Mouse (Mus musculus) lung, postnatal 0 days (tissue): ENCODE results near the gene Hoxd8. TPM values are rescaled to one million over a fixed set of nuclear protein-coding genes. Genes with fewer than 3 reads are reported as not detected.
A peak's percentile ranks its signal among the peaks of the same experiment; 100 is the strongest.

Experiments used
- ATAC-seq: fragments of 200-750 bp; cut with Nextera tagmentation; 2 replicates; pipeline ENCODE4 v1.8.0; 2017; ENCODE audit warnings: moderate library complexity
- DNase-seq: peaks from one replicate; pipeline ENCODE4 v3.0.0-alpha.2; 2016; ENCODE audit warnings: low spot score
- H3K27ac ChIP-seq: fragments of 300-500 bp; sonication (generic); 2 replicates; pipeline ENCODE4 v1.5.1; 2014; ENCODE audit warnings: antibody characterized with exemption, mild to moderate bottlenecking, low read length, mixed read lengths
- H3K27me3 ChIP-seq: fragments of 300-500 bp; sonication (generic); replicated peaks from 2 replicates; pipeline ENCODE4 v1.6.1; 2014; ENCODE audit warnings: low read length, mixed read lengths; ENCODE audit not compliant: insufficient read depth
- H3K36me3 ChIP-seq: fragments of 300-500 bp; sonication (generic); 2 replicates; pipeline ENCODE4 v1.6.1; 2014; ENCODE audit warnings: low read length, mixed read lengths; ENCODE audit not compliant: insufficient read depth
- H3K4me1 ChIP-seq: fragments of 300-500 bp; sonication (generic); 2 replicates; pipeline ENCODE4 v1.6.1; 2014; ENCODE audit warnings: antibody characterized with exemption, low read depth, low read length, mixed read lengths; ENCODE audit not compliant: insufficient read depth
- H3K4me2 ChIP-seq: fragments of 300-500 bp; sonication (generic); replicated peaks from 2 replicates; pipeline ENCODE4 v1.6.1; 2014; ENCODE audit warnings: low read depth, mild to moderate bottlenecking, low read length, moderate library complexity, mixed read lengths
- H3K4me3 ChIP-seq: fragments of 300-500 bp; sonication (generic); 2 replicates; pipeline ENCODE4 v1.5.1; 2014; ENCODE audit warnings: low read depth, low read length
- H3K9ac ChIP-seq: fragments of 300-500 bp; sonication (generic); replicated peaks from 2 replicates; pipeline ENCODE4 v1.6.1; 2014; ENCODE audit warnings: low read depth, mild to moderate bottlenecking
- H3K9me3 ChIP-seq: fragments of 300-500 bp; sonication (generic); 2 replicates; pipeline ENCODE4 v1.6.1; 2016; ENCODE audit warnings: low read length, mixed read lengths
- CTCF ChIP-seq: IDR thresholded peaks from 2 replicates; pipeline ENCODE4 v1.5.1; 2016; ENCODE audit warnings: antibody characterized with exemption, mild to moderate bottlenecking
- EP300 ChIP-seq: IDR thresholded peaks from 2 replicates; pipeline ENCODE4 v1.6.1; 2016; ENCODE audit warnings: antibody characterized with exemption, mild to moderate bottlenecking, control low read depth
- WGBS: fragments of 180-500 bp; shearing (Covaris S2); extraction: QIAGEN DNeasy Blood & Tissue Kit; methylation state at CpG from one replicate; pipeline ENCODE4 v1.1.7; 2014; 5-methylcytosine and 5-hydroxymethylcytosine counted together
- polyA plus RNA-seq: library from polyadenylated mRNA; unstranded; fragments of >200 nt; fragmentation: Nextera tagmentation; extraction: Ambion mirVana; gene quantifications from 2 replicates; pipeline ENCODE4 v1.2.1, GENCODE M21; 2015

The Hoxd8 gene
- polyA plus RNA-seq, 1 experiment from 2014 or later: 0.44 TPM

GRCm38 (mm10) chr2:74714881-74715280 is 10.5 kb downstream of the Hoxd8 start:
- Histone ChIP-seq H3K4me1 (0 out of 2 replicates have a peak, but pooled peaks cover 6% of the 10 kb centered on the region), H3K4me3 (no peak overlapping the region), H3K27ac (no peak overlapping the region), H3K36me3 (no peaks in the 10 kb centered on the region), H3K27me3 (peaks cover 85% of the 10 kb centered on the region), H3K4me2 (no peak overlapping the region), H3K9me3 (no peaks in the 10 kb centered on the region), H3K9ac (no peak overlapping the region)
- no peak for ATAC-seq
- DNase-seq: no peak
- whole genome bisulfite sequencing: 3% methylated on average over 14 of the region's 14 CpGs
- TF ChIP-seq CTCF (no peak), EP300 (no peak)

GRCm38 (mm10) chr2:74715504-74716241 is 11.3 kb downstream of the Hoxd8 start:
- H3K9ac ChIP-seq: no peak overlapping the region
- H3K27ac ChIP-seq: no peak overlapping the region
- TF ChIP-seq EP300: no peak
- TF ChIP-seq CTCF: peak; percentile 90
- H3K36me3 ChIP-seq: no peaks in the 10 kb centered on the region
- H3K4me2 ChIP-seq: peak overlapping the region; percentile 36
- 0 out of 2 replicates have a peak, but pooled peaks cover 6% of the 10 kb centered on the region for H3K4me1 ChIP-seq
- 4% methylated on average over 22 of the region's 26 CpGs for WGBS
- no peaks in the 10 kb centered on the region for H3K9me3 ChIP-seq
- H3K27me3 ChIP-seq: peaks cover 85% of the 10 kb centered on the region
- H3K4me3 ChIP-seq: no peak overlapping the region
- peak; percentile 89 for DNase-seq
- peak; percentile 80 for ATAC-seq

- H3K27me3 ChIP-seq: peaks cover 81% of the 10 kb centered on the region
- H3K4me2 ChIP-seq: no peak overlapping the region
- DNase-seq (no peak), ATAC-seq (no peak)
- no peaks in the 10 kb centered on the region for H3K4me1 ChIP-seq
- no peak overlapping the region for H3K27ac ChIP-seq
- no peaks in the 10 kb centered on the region for H3K9me3 ChIP-seq
- H3K36me3 ChIP-seq: no peaks in the 10 kb centered on the region
- no peak overlapping the region for H3K4me3 ChIP-seq
- WGBS: 19% methylated on average over 2 of the region's 2 CpGs
- H3K9ac ChIP-seq: no peak overlapping the region
- TF ChIP-seq EP300 (no peak), CTCF (no peak)
Observed at GRCm38 (mm10) chr2:74720384-74720783, 16.0 kb downstream of the Hoxd8 start.

GRCm38 (mm10) chr2:74720955-74721491 is 16.6 kb downstream of the Hoxd8 start:
- no peak overlapping the region for H3K27ac ChIP-seq
- no peak overlapping the region for H3K4me2 ChIP-seq
- no peaks in the 10 kb centered on the region for H3K36me3 ChIP-seq
- ATAC-seq: no peak
- TF ChIP-seq EP300 (no peak), CTCF (no peak)
- H3K27me3 ChIP-seq: peaks cover 81% of the 10 kb centered on the region
- 13% methylated on average over 5 of the region's 5 CpGs for WGBS
- no peaks in the 10 kb centered on the region for H3K9me3 ChIP-seq
- no peak overlapping the region for H3K4me3 ChIP-seq
- H3K9ac ChIP-seq: no peak overlapping the region
- no peak for DNase-seq
- H3K4me1 ChIP-seq: no peaks in the 10 kb centered on the region

GRCm38 (mm10) chr2:74721882-74722281 is 17.5 kb downstream of the Hoxd8 start:
- no peak overlapping the region for H3K4me3 ChIP-seq
- peaks cover 85% of the 10 kb centered on the region for H3K27me3 ChIP-seq
- no peak for ATAC-seq
- H3K9me3 ChIP-seq: no peaks in the 10 kb centered on the region
- no peak overlapping the region for H3K4me2 ChIP-seq
- WGBS: 13% methylated on average over 6 of the region's 6 CpGs
- no peaks in the 10 kb centered on the region for H3K36me3 ChIP-seq
- H3K27ac ChIP-seq: no peak overlapping the region
- H3K4me1 ChIP-seq: no peaks in the 10 kb centered on the region
- TF ChIP-seq CTCF: no peak
- TF ChIP-seq EP300: no peak
- DNase-seq: no peak
- no peak overlapping the region for H3K9ac ChIP-seq

GRCm38 (mm10) chr2:74722949-74723348 is 18.5 kb downstream of the Hoxd8 start:
- ATAC-seq: no peak
- Histone ChIP-seq H3K4me3 (no peak overlapping the region), H3K27ac (no peak overlapping the region), H3K36me3 (no peaks in the 10 kb centered on the region), H3K9me3 (no peaks in the 10 kb centered on the region), H3K9ac (no peak overlapping the region), H3K27me3 (peaks cover 87% of the 10 kb centered on the region), H3K4me1 (0 out of 2 replicates have a peak, but pooled peaks cover 3% of the 10 kb centered on the region), H3K4me2 (no peak overlapping the region)
- WGBS: 15% methylated on average over 8 of the region's 8 CpGs
- TF ChIP-seq EP300 (no peak), CTCF (no peak)
- DNase-seq: no peak
